Mouse (Mus musculus) MEL (cell line): ENCODE data around the gene Col25a1. TPM values are rescaled to one million over a fixed set of nuclear protein-coding genes. Genes with fewer than 3 reads are reported as not detected.

Source experiments
- DNase-seq: peaks from one replicate; pipeline ENCODE4 v3.0.0; 2011; ENCODE audit warnings: low read depth, low spot score
- H3K27ac ChIP-seq: 2 replicates; pipeline ENCODE4 v1.5.1; 2012; ENCODE audit warnings: low read depth, mild to moderate bottlenecking, control low read depth, low read length, moderate library complexity; ENCODE audit not compliant: control insufficient read depth
- H3K27me3 ChIP-seq, 2 experiments: fragments of 150-350 bp in 1 of 2; sonication (generic) in 1 of 2; 2 replicates each; pipeline ENCODE4 v1.6.1; 2012; ENCODE audit warnings: low read length in 2 of 2, mild to moderate bottlenecking in 2 of 2, improper control_type of control experiment in 1 of 2, moderate library complexity in 1 of 2; ENCODE audit not compliant: insufficient read depth in 2 of 2, control insufficient read depth in 1 of 2
- H3K36me3 ChIP-seq, 2 experiments: 2 replicates each; pipeline ENCODE4 v1.6.1; 2012 to 2014; ENCODE audit warnings: low read length in 2 of 2, improper control_type of control experiment in 1 of 2, inconsistent platforms in 1 of 2, mild to moderate bottlenecking in 1 of 2; ENCODE audit not compliant: insufficient read depth in 2 of 2, control insufficient read depth in 1 of 2
- H3K4me1 ChIP-seq, 2 experiments: fragments of 150-350 bp in 1 of 2; sonication (generic) in 1 of 2; 2 replicates each; pipeline ENCODE4 v1.6.1; 2012; ENCODE audit warnings: low read length in 2 of 2, improper control_type of control experiment in 1 of 2, mild to moderate bottlenecking in 1 of 2; ENCODE audit not compliant: insufficient read depth in 2 of 2, control insufficient read depth in 1 of 2
- H3K4me3 ChIP-seq, 2 experiments: fragments of 150-350 bp in 1 of 2; sonication (generic) in 1 of 2; 2 replicates each; pipeline ENCODE4 v1.5.1; 2012; ENCODE audit warnings: low read depth in 2 of 2, low read length in 2 of 2, mild to moderate bottlenecking in 2 of 2, moderate library complexity in 2 of 2, control low read depth in 1 of 2, improper control_type of control experiment in 1 of 2; ENCODE audit not compliant: control insufficient read depth in 1 of 2, insufficient read depth in 1 of 2
- H3K79me2 ChIP-seq: 2 replicates; pipeline ENCODE4 v1.6.1; 2012; ENCODE audit warnings: mild to moderate bottlenecking, low read length, moderate library complexity; ENCODE audit not compliant: control insufficient read depth, poor library complexity, insufficient read depth
- H3K9ac ChIP-seq: 2 replicates; pipeline ENCODE4 v1.6.1; 2012; ENCODE audit warnings: low read depth, mild to moderate bottlenecking, control low read depth, low read length, moderate library complexity; ENCODE audit not compliant: control insufficient read depth, poor library complexity, severe bottlenecking
- H3K9me3 ChIP-seq: fragments of 150-350 bp; sonication (generic); replicated peaks from 2 replicates; pipeline ENCODE4 v1.6.1; 2012; ENCODE audit warnings: mild to moderate bottlenecking, low read length, improper control_type of control experiment, moderate library complexity; ENCODE audit not compliant: insufficient read depth
- CHD2 ChIP-seq: IDR thresholded peaks from 2 replicates; pipeline ENCODE4 v1.6.1; 2011; ENCODE audit warnings: low read length, improper control_type of control experiment
- CTCF ChIP-seq, 3 experiments: IDR thresholded peaks in 2 of 3; conservative IDR thresholded peaks in 1 of 3; 2 replicates each; pipeline ENCODE4 v1.5.1; 2011 to 2012; ENCODE audit warnings: low read length in 3 of 3, low read depth in 2 of 3, mild to moderate bottlenecking in 2 of 3, improper control_type of control experiment in 1 of 3, inconsistent platforms in 1 of 3, mixed read lengths in 1 of 3, moderate library complexity in 1 of 3; ENCODE audit not compliant: control insufficient read depth in 1 of 3, insufficient read depth in 1 of 3, poor library complexity in 1 of 3, severe bottlenecking in 1 of 3
- ELF1 ChIP-seq: IDR thresholded peaks from 2 replicates; pipeline ENCODE4 v1.6.1; 2014; ENCODE audit warnings: low read depth, mild to moderate bottlenecking, inconsistent platforms, low read length, improper control_type of control experiment, moderate library complexity
- EP300 ChIP-seq, 2 experiments: IDR thresholded peaks; 2 replicates each; pipeline ENCODE4 v1.6.1; 2011; ENCODE audit warnings: improper control_type of control experiment in 2 of 2, low read length in 2 of 2, low read depth in 1 of 2, mild to moderate bottlenecking in 1 of 2
- GATA1 ChIP-seq: IDR thresholded peaks from 2 replicates; pipeline ENCODE4 v1.6.1; 2011; ENCODE audit warnings: low read depth, low read length, improper control_type of control experiment
- JUND ChIP-seq: IDR thresholded peaks from 2 replicates; pipeline ENCODE4 v1.6.1; 2011; ENCODE audit warnings: low read depth, mild to moderate bottlenecking, improper control_type of control experiment, low read length
- KAT2A ChIP-seq: conservative IDR thresholded peaks from 2 replicates; pipeline ENCODE4 v1.6.1; 2012; ENCODE audit warnings: low read depth, low read length, improper control_type of control experiment, inconsistent platforms
- MAX ChIP-seq: IDR thresholded peaks from 2 replicates; pipeline ENCODE4 v1.6.1; 2011; ENCODE audit warnings: low read length, improper control_type of control experiment
- MAZ ChIP-seq: IDR thresholded peaks from 2 replicates; pipeline ENCODE4 v1.6.1; 2012; ENCODE audit warnings: low read depth, mild to moderate bottlenecking, inconsistent platforms, low read length, improper control_type of control experiment
- MEF2A ChIP-seq: IDR thresholded peaks from 2 replicates; pipeline ENCODE4 v1.6.1; 2014; ENCODE audit warnings: low read depth, mild to moderate bottlenecking, inconsistent platforms, low read length, improper control_type of control experiment; ENCODE audit not compliant: poor library complexity, insufficient replicate concordance, severe bottlenecking; ENCODE audit errors: extremely low read depth
- MYB ChIP-seq: IDR thresholded peaks from 2 replicates; pipeline ENCODE4 v1.6.1; 2011; ENCODE audit warnings: mild to moderate bottlenecking, low read depth, low read length, improper control_type of control experiment
- POLR2AphosphoS5 ChIP-seq: IDR thresholded peaks from 2 replicates; pipeline ENCODE4 v1.6.1; 2012; ENCODE audit warnings: low read depth, borderline replicate concordance, mild to moderate bottlenecking, inconsistent platforms, low read length, moderate library complexity, mixed read lengths
- RAD21 ChIP-seq: IDR thresholded peaks from 2 replicates; pipeline ENCODE4 v1.6.1; 2011; ENCODE audit warnings: mild to moderate bottlenecking, low read depth, low read length, improper control_type of control experiment
- RCOR1 ChIP-seq: IDR thresholded peaks from 2 replicates; pipeline ENCODE4 v1.6.1; 2012; ENCODE audit warnings: low read depth, mild to moderate bottlenecking, inconsistent platforms, low read length, improper control_type of control experiment
- SIN3A ChIP-seq: IDR thresholded peaks from 2 replicates; pipeline ENCODE4 v1.6.1; 2012; ENCODE audit warnings: low read length, improper control_type of control experiment, inconsistent platforms
- SMC3 ChIP-seq: IDR thresholded peaks from 2 replicates; pipeline ENCODE4 v1.6.1; 2011; ENCODE audit warnings: low read depth, low read length, improper control_type of control experiment
- TCF12 ChIP-seq: IDR thresholded peaks from 2 replicates; pipeline ENCODE4 v1.6.1; 2014; ENCODE audit warnings: low read depth, mild to moderate bottlenecking, inconsistent platforms, low read length, improper control_type of control experiment, moderate library complexity
- UBTF ChIP-seq: IDR thresholded peaks from 2 replicates; pipeline ENCODE4 v1.6.1; 2012; ENCODE audit warnings: low read depth, mild to moderate bottlenecking, inconsistent platforms, low read length, improper control_type of control experiment, moderate library complexity, borderline replicate concordance; ENCODE audit not compliant: insufficient read depth
- USF1 ChIP-seq: IDR thresholded peaks from 2 replicates; pipeline ENCODE4 v1.6.1; 2014; ENCODE audit warnings: low read depth, mild to moderate bottlenecking, inconsistent platforms, low read length, improper control_type of control experiment, moderate library complexity
- USF2 ChIP-seq, 2 experiments: IDR thresholded peaks; 2 replicates each; pipeline ENCODE4 v1.6.1; 2011 to 2012; ENCODE audit warnings: improper control_type of control experiment in 2 of 2, low read length in 2 of 2, borderline replicate concordance in 1 of 2, inconsistent platforms in 1 of 2, low read depth in 1 of 2, mild to moderate bottlenecking in 1 of 2; ENCODE audit not compliant: insufficient read depth in 1 of 2
- ZKSCAN1 ChIP-seq: IDR thresholded peaks from 2 replicates; pipeline ENCODE4 v1.6.1; 2012; ENCODE audit warnings: low read depth, mild to moderate bottlenecking, inconsistent platforms, low read length, improper control_type of control experiment, moderate library complexity
- ZNF384 ChIP-seq: IDR thresholded peaks from 2 replicates; pipeline ENCODE4 v1.6.1; 2012; ENCODE audit warnings: low read depth, mild to moderate bottlenecking, inconsistent platforms, low read length, improper control_type of control experiment
- polyA plus RNA-seq, 2 experiments: library from polyadenylated mRNA; stranded (reverse) in 1 of 2; unstranded in 1 of 2; fragments of >175 nt in 1 of 2; fragments of >200 nt in 1 of 2; gene quantifications; 2 replicates each; pipeline versions ENCODE4 v1.2.1 to v1.2.4; 2012; ENCODE audit warnings: low replicate concordance in 2 of 2, low read depth in 1 of 2; ENCODE audit not compliant: insufficient read length in 2 of 2, insufficient read depth in 1 of 2, missing spikeins in 1 of 2
- total RNA-seq: library from RNA; depleted of rRNA; stranded (reverse); fragments of 300-350 nt; gene quantifications from 2 replicates; pipeline ENCODE4 v1.2.3, GENCODE M21; 2012

Gene Col25a1
- total and polyA plus RNA-seq, 3 experiments: not detected

DNA sequence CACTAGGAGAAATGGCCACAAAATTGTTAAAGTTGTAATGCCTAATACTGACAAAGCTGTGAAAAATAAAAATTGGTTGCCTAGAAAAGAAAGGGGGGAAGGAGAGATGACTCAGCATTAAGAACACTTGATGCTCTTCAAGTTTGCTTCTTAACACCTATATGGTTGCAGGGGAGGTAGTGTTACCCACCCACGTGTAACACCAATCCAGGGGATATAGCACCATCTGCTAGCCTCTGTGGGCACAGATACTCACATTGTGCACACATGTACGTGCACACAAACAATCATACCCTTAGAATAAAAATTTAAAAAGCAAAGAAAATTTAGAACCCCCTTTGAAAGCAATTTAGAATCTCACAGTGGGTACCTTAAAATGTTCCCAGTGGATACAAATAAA lies 377.0 kb downstream of the Col25a1 start:
- no peaks in the 10 kb centered on the region for H3K36me3 ChIP-seq
- no peaks in the 10 kb centered on the region for H3K4me1 ChIP-seq
- TF ChIP-seq MAZ (no peak), ZKSCAN1 (no peak), ZNF384 (no peak), CTCF (IDR thresholded peaks at IDR 0.05 in 2 of 3, conservative IDR thresholded peaks at IDR 0.05 in 1 of 3; ENCODE audit: control insufficient read depth in 1 of 3, insufficient read depth in 1 of 3, low read depth in 2 of 3, low read length in 3 of 3, poor library complexity in 1 of 3, severe bottlenecking in 1 of 3) (no peak), RAD21 (no peak), KAT2A (no peak), MEF2A (no peak), UBTF (no peak), MYB (no peak), JUND (no peak)
- no peak overlapping the region for H3K9ac ChIP-seq
- H3K27ac ChIP-seq: no peak overlapping the region
- no peaks in the 10 kb centered on the region for H3K79me2 ChIP-seq
- H3K4me3 ChIP-seq: no peak overlapping the region
- DNase-seq: no peak
- no peaks in the 10 kb centered on the region for H3K9me3 ChIP-seq
- no peaks in the 10 kb centered on the region for H3K27me3 ChIP-seq

DNA sequence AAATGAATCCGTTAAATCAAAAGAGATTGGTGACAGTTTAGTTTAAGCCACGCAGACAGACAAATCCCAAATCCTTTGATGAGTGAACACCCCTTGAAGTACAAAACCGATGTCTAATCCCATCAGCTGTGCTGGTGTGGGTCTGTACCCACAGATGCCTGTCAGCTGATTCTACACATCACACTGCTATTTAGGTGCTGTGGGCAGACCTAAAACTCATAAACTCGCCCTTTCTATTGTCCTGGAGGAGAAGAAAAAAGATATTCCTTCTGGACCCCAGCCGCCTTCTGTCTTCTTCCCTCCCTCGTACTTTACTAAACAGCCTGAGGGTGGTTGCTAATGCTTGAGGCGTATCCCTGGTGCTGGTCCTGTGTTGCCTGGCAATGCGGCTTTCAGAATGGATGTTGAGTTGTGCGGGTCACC lies 387.2 kb downstream of the Col25a1 start:
- no peaks in the 10 kb centered on the region for H3K36me3 ChIP-seq
- no peaks in the 10 kb centered on the region for H3K4me1 ChIP-seq
- no peaks in the 10 kb centered on the region for H3K27me3 ChIP-seq
- no peak overlapping the region for H3K27ac ChIP-seq
- no peaks in the 10 kb centered on the region for H3K9me3 ChIP-seq
- no peak for TF ChIP-seq RCOR1
- H3K79me2 ChIP-seq: no peaks in the 10 kb centered on the region
- H3K4me3 ChIP-seq: no peak overlapping the region
- no peak for DNase-seq
- H3K9ac ChIP-seq: no peak overlapping the region

DNA sequence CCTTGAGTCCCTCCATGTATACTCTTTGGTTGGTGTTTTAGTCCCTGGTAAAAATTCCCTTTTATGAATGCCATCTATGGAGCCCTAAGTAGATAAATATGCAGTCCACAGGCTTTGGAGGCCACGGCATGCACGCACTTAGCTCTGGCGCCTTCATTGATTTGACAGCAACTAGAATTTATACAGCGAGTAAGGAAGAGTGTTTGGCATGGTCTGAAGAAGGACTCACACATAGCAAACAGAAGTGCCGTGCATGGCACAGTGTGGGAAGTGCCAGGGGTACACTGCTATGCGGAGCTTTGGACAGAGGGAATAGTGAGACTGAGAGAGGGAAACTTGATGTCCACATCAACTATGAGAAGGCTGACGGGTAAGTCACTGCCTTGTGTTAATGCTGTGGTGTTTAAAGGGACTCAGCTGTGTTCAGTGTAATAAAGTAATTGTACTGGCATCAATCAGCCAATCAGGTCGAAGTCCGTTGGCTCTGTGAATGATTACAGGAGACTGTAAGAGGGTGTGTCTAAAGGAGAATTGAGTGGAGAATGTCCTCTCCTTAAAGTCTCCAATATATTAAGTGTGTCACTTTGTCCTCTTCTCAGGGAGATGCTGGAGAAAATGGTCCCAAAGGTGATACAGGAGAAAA lies 390.7 kb downstream of the Col25a1 start:
- no peak overlapping the region for H3K9ac ChIP-seq
- no peak for TF ChIP-seq SMC3
- TF ChIP-seq MAX: no peak
- TF ChIP-seq SIN3A: no peak
- no peak for TF ChIP-seq ELF1
- no peak for TF ChIP-seq TCF12
- TF ChIP-seq GATA1: no peak
- no peak for TF ChIP-seq USF2 (IDR thresholded peaks at IDR 0.05; ENCODE audit: borderline replicate concordance in 1 of 2, insufficient read depth in 1 of 2, low read depth in 1 of 2, low read length in 2 of 2)
- no peak for TF ChIP-seq EP300 (IDR thresholded peaks at IDR 0.05; ENCODE audit: low read depth in 1 of 2, low read length in 2 of 2)
- no peak for TF ChIP-seq POLR2AphosphoS5
- TF ChIP-seq USF1: no peak
- no peak for TF ChIP-seq CTCF (IDR thresholded peaks at IDR 0.05 in 2 of 3, conservative IDR thresholded peaks at IDR 0.05 in 1 of 3; ENCODE audit: control insufficient read depth in 1 of 3, insufficient read depth in 1 of 3, low read depth in 2 of 3, low read length in 3 of 3, poor library complexity in 1 of 3, severe bottlenecking in 1 of 3)
- TF ChIP-seq CHD2: no peak
- no peak for TF ChIP-seq MEF2A
- TF ChIP-seq MAZ: no peak
- DNase-seq: no peak

More for the DNA sequence above, 390.7 kb downstream of the Col25a1 start:
- Histone ChIP-seq H3K4me3 (no peak overlapping the region), H3K27me3 (no peaks in the 10 kb centered on the region), H3K36me3 (no peaks in the 10 kb centered on the region), H3K27ac (no peak overlapping the region), H3K9me3 (no peaks in the 10 kb centered on the region), H3K4me1 (no peaks in the 10 kb centered on the region), H3K79me2 (no peaks in the 10 kb centered on the region)
